Mouse (Mus musculus): ENCODE measurements around the gene Lipt2.

The Lipt2 gene

GRCm38 (mm10) chr7:100159105-100159841 is at the start of gene Lipt2:
Gene Lipt2 (plus strand): TSS chr7:100159277.
- peak; percentile 78 for DNase-seq (ENCODE audit: low read depth, low spot score)

GRCm38 (mm10) chr7:100111506-100111905 is 47.6 kb upstream of the Lipt2 start:
- no peak for DNase-seq (ENCODE audit: low read depth, low spot score)

- peak; percentile 23 for DNase-seq (ENCODE audit: low read depth, low spot score)
Measured at GRCm38 (mm10) chr7:100113821-100114220, 45.3 kb upstream of the Lipt2 start.

GRCm38 (mm10) chr7:100114279-100114678 is 44.8 kb upstream of the Lipt2 start:
- no peak for DNase-seq (ENCODE audit: low read depth, low spot score)

GRCm38 (mm10) chr7:100120791-100121261 is 38.3 kb upstream of the Lipt2 start:
- no peak for DNase-seq (ENCODE audit: low read depth, low spot score)

GRCm38 (mm10) chr7:100121376-100121789 is 37.7 kb upstream of the Lipt2 start, which contains the start of gene Pold3:
Gene Pold3 (minus strand): TSS chr7:100121565.
- DNase-seq (ENCODE audit: low read depth, low spot score) = peak; percentile 97

- peak; percentile 21 for DNase-seq (ENCODE audit: low read depth, low spot score)
Measured at GRCm38 (mm10) chr7:100123486-100123885, 35.6 kb upstream of the Lipt2 start.

GRCm38 (mm10) chr7:100124211-100124610 is 34.9 kb upstream of the Lipt2 start:
- DNase-seq (ENCODE audit: low read depth, low spot score) = peak; percentile 25

GRCm38 (mm10) chr7:100125166-100125565 is 33.9 kb upstream of the Lipt2 start:
- no peak for DNase-seq (ENCODE audit: low read depth, low spot score)

GRCm38 (mm10) chr7:100126514-100126913 is 32.6 kb upstream of the Lipt2 start:
- no peak for DNase-seq (ENCODE audit: low read depth, low spot score)

- no peak for DNase-seq (ENCODE audit: low read depth, low spot score)
Measured at GRCm38 (mm10) chr7:100128262-100129041, 30.6 kb upstream of the Lipt2 start.

GRCm38 (mm10) chr7:100130592-100130991 is 28.5 kb upstream of the Lipt2 start:
- no peak for DNase-seq (ENCODE audit: low read depth, low spot score)

- no peak for DNase-seq (ENCODE audit: low read depth, low spot score)
Measured at GRCm38 (mm10) chr7:100132379-100132778, 26.7 kb upstream of the Lipt2 start.

- DNase-seq (ENCODE audit: low read depth, low spot score) = no peak
Measured at GRCm38 (mm10) chr7:100137038-100137437, 22.0 kb upstream of the Lipt2 start.

GRCm38 (mm10) chr7:100138075-100138474 is 21.0 kb upstream of the Lipt2 start:
- DNase-seq (ENCODE audit: low read depth, low spot score) = no peak

- DNase-seq (ENCODE audit: low read depth, low spot score) = no peak
Measured at GRCm38 (mm10) chr7:100140591-100140990, 18.5 kb upstream of the Lipt2 start.

GRCm38 (mm10) chr7:100148586-100148985 is 10.5 kb upstream of the Lipt2 start:
- no peak for DNase-seq (ENCODE audit: low read depth, low spot score)

- DNase-seq (ENCODE audit: low read depth, low spot score) = no peak
Measured at GRCm38 (mm10) chr7:100150086-100150485, 9.0 kb upstream of the Lipt2 start.

GRCm38 (mm10) chr7:100150626-100151025 is 8.5 kb upstream of the Lipt2 start:
- no peak for DNase-seq (ENCODE audit: low read depth, low spot score)

- no peak for DNase-seq (ENCODE audit: low read depth, low spot score)
Measured at GRCm38 (mm10) chr7:100157669-100158068, 1.4 kb upstream of the Lipt2 start.

GRCm38 (mm10) chr7:100160006-100160405 is 929 bp downstream of the Lipt2 start:
- no peak for DNase-seq (ENCODE audit: low read depth, low spot score)

- DNase-seq (ENCODE audit: low read depth, low spot score) = no peak
Measured at GRCm38 (mm10) chr7:100163506-100163905, 4.4 kb downstream of the Lipt2 start.

- no peak for DNase-seq (ENCODE audit: low read depth, low spot score)
Measured at GRCm38 (mm10) chr7:100168654-100169053, 9.6 kb downstream of the Lipt2 start.
